Mouse (Mus musculus) activated CD4-positive, CD25-positive, alpha-beta regulatory T cell, adult 4 months (primary cell): ENCODE results near the gene Asb13. TPM values are rescaled to one million over a fixed set of nuclear protein-coding genes. Genes with fewer than 3 reads are reported as not detected.

Source experiments
- ATAC-seq: one replicate; pipeline ENCODE4 v1.8.0; 2017
- polyA plus RNA-seq, 2 experiments: library from polyadenylated mRNA; unstranded; fragments of 100-300 nt; shearing (Covaris generic); gene quantifications; one replicate each; pipeline ENCODE4 v1.2.1; 2017

Asb13 gene
- 10 to 100 TPM; 19.2 to 23.8 TPM for polyA plus RNA-seq

DNA sequence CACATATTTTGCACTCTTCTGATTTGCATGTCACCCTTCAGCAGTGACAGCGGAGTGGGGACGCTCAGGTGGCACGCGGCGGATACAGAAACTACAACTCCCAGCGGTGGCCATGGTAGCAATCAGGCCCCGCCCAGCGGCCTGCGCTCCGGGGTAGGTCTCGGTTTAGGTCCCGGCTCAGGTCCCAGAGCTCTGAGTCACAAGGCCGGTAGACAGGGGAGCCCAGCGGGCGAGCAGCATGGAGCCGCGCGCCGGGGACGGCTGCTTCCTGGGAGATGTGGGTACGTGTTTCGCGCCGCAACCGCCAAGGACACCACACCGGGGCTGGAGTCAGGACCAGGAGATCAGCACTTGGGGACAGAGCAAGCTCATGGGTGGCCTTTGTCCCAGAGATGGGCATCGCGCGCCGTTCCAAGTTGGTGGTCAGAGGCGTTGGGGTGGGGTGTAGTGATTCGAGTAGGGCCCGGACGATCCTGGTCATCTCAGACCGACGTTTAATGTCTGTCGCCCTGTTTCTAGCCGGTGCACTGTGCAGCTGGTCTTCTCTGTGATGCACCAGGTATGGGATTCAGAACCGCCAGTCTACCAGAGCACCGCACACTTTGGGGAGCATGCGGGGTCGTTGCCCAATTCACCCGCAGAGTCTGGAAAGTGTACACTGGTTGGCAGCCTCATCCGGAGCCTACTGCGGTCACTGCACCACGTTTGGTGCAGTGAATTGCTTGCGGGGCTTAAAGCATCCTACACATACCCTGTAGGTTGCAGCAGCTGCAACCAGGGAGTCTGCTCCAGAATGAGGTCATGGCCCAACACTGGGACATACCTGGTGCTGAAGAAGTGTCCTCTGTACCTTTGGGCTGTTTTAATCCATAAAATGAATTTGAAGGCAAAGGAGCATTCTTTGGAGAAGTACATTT lies at the start of gene Asb13:
Gene Asb13 (plus strand): TSS at position 138 of the 917 bp plus-strand sequence.
- peak; percentile 92 for ATAC-seq

DNA sequence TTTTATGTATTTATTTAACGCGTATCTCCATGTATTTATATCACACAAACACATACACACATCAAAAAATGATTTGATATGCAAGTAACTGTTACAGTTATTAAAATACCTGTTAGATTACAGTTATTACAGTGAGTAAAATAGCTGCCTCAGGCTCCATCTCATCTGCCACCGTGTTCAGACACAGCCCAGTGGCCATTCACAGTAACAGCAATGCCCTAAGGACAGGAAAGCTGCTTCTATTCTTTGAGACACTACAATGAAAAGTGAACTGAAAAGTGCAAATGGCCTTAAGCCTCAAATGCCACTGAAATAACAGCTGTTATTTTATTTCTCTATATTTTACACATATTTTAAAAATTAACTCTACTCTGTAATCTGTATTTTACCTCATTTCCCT lies 43.0 kb upstream of the Asb13 start:
- ATAC-seq: peak; percentile 43

DNA sequence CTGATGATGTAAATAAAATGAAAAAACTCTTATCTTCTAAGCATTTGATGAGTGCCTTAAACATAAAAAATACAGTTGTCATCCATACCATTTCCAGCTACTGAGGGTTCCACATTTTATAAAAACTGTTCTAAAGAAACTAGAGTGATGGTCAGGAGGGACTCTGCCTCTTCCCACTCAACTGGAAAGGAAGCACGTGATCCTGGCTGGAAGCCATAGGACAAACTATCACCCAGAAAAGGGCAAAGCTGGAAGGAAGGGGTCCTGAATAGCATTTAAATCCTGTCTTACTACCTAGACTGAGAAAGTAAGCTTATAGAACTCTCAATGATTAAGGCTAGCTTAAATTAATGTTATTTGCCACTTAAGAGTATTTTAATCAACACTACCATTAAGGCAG lies 39.5 kb upstream of the Asb13 start:
- ATAC-seq: no peak

DNA sequence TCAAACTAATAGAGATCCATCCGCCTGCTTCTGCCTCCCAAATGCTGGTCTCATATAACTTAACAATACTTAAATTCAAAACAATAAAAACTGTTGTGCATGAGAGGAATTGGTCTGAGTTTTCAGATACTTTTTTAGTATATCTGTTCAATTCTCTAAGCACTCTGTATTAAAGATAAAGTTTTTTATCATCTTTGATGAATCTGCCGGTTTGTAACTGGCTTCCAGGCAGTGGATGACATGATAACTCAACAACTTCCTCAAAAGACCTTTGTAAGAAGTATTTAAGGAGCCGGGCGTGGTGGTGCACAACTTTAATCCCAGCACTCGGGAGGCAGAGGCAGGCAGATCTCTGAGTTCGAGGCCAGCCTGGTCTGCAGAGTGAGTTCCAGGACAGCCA lies 37.6 kb upstream of the Asb13 start:
- no peak for ATAC-seq

DNA sequence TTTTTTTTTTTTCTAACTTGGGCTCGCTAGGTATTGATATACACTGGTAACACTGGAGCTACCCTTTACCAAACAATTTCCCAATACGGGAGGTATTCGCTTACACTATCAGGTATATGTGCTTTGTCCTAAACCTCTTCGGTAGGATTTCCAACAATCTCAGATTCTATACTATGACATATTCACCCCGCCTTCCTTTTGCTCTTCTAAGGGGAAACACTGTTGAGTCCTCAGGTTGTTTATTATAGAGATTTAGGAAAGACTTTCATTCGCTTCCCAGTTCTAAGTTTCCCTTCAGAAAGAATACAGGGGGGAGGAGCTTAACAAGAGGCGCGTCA lies 24.1 kb upstream of the Asb13 start:
- ATAC-seq: no peak

DNA sequence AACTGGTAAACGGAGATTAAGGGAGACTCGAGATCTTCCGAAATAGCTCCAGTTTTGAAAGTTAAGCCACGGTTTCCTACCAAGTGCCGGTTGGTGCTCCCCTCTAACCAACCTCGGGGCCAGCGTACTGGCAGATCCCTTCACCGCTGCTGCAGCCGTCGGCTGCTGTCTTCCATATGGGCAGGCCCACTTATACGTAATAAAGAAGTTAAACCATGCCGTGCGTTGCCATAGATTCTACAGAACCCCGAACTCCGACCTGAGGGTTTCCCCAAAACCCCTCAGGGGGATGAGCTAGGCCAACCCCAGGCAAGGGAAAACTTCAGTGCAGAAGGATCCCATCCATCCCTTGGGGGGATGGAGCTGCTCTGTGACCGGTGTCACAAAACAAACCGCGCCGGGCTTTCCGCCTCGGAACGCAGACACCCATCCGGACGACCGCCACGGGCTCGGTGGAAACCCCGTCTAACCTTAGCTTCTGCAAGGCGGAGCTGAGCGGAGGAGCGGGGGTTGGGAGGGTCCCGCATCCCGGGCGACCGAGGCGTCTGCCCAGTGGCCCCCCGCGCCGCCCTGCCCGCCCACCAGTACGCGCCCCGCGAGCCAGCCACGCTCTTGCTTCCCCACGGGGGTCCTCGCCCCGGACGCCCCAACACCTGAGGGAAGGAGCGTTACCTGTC lies 23.6 kb upstream of the Asb13 start:
- ATAC-seq: peak; percentile 15

DNA sequence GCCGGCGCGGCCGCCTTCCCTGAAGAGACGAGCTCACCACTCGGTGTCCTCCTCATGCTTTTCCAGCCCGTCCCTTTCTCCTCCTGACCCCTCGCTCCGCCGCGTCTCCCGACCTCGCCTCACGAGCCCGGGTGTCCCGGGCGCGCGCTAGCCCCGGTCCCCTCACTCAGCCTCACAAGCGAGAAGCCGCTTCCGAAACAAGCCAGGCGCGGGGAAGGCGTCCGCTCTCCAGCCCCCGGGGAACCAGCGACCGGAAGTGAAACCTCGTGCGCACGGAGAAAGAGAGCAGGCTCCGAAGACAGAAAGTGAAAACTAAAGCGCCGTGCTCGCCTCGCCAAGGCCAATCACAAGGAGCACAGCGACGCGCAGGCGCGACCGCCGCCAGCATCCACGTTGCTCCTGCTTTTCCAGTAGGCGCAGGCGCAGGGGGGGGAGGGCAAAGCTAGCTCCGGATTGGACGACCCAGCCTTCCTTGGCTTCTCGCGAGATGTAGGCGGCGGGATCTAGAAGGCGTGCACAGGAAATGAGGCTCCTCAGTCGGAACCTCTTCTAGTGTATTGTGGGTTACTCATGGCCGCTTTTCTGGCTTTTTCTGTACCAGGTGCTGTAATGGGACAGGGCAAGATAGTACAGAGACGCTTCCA lies 22.9 kb upstream of the Asb13 start, which contains the start of gene Fam208b:
Gene Fam208b (minus strand): TSS at position 314 of the 644 bp plus-strand sequence.
- peak; percentile 92 for ATAC-seq

DNA sequence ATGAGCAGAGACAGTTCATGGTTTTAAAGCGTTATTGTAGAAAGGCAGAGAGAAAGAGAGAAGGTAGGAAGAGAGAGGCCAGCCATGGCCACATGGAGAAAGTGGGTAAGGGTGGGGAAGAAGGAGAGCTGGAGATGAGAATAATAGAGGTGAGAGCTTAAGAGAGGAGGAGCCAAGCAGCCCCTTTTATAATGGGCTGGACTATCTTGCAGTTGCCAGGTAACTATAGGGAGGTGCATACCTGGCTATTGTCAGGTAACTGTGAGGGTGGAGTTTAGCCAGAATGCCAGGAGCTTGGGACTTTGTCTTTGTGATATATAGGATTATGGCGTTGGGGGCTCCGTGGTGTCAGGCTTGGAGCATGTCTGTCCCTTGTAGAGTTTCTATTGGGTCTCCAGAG lies 6.7 kb upstream of the Asb13 start:
- no peak for ATAC-seq

DNA sequence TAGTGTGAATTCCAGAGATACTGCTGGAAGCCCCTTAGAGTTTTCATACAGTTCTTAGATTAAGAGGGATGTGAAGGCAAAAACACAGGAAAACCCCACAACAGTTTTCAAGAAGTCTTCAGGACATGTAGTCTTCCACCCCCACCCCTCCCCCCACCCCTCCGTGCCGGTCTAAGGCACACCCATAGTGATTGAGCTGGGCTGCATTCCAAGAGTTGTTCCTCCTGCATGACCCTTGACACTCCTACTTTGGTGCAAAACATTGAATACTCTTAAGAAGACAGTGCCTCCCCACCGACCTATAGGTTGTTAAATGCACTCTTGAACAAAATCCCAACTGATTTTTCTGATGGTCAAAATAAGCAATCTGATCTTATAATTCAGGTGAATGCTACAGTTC lies 5.7 kb upstream of the Asb13 start:
- no peak for ATAC-seq

DNA sequence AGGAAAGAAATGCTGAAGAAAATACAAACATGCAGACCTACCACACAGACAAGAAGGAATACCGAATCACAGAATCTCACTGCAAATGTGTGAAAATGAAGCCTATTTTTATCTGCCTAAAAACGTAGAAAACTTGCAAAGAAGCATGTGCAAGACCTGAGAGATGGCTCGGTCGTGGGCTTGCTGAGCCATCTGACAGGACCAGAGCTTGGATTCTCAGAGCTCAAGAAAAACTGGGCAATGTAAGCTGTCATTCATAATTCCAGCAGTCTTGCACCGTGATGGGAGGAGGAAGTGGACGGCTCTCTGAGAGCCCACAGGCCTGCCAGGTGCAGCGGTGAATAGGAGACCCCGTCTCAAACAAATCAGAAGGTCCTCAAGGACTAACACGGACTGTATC lies 1.3 kb upstream of the Asb13 start:
- ATAC-seq: no peak

DNA sequence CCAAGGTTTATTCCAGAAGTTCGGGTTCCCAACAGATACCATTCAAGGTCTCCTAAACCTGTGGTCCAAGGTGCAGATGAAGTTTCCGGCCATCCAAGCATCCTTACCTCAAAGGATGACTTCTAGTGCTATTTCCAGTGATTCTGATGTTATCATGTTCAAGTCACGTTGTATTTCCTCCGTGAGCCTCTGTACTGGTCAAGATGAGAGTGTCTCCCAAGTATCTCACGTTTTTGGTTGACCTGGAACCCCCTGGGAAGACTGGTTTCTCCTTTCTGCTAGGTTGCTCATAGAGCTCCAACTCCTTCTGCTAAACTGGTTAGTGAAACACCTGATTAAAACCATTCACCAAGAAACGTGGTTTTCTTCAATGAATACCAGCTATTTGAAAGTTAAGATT lies 701 bp upstream of the Asb13 start:
- no peak for ATAC-seq

DNA sequence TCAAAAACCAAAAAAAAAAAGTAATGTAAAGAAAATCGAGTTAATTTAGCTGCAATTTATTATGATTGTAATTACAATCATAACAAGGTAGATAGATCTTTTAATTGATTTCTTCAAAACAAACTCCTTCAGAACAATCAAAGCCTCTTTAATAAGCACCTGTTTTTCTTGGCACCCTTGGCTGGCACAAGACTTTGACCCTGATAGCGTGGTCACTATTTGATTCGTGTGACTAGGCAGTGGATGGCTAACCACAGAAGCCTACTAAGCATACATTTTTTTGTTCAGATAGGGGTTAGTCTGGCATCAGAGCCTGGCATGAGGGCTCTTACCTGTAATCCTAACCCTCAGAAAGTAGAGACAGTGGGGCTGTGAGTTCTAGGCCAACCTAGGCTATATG lies 1.2 kb downstream of the Asb13 start:
- no peak for ATAC-seq

DNA sequence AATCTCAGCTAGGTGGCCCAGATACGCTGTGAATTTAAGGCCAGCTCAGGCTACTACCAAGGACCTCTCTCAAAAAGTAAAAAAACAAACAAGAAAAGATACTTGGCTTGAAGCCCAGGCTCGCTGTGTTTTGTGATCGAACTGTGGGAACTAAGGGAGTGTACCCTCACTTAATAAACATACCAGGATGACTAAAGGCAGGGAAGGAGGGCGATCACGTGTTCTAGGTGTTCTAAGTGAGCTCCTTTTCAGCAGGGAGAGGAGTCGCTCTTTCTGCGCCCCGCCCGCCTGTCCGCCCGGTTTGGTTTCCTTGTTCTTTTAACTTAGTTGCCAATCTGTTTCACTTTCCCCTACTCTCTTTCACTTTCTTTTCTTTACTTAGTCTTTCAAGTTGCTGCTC lies 3.0 kb downstream of the Asb13 start:
- ATAC-seq: peak; percentile 74

DNA sequence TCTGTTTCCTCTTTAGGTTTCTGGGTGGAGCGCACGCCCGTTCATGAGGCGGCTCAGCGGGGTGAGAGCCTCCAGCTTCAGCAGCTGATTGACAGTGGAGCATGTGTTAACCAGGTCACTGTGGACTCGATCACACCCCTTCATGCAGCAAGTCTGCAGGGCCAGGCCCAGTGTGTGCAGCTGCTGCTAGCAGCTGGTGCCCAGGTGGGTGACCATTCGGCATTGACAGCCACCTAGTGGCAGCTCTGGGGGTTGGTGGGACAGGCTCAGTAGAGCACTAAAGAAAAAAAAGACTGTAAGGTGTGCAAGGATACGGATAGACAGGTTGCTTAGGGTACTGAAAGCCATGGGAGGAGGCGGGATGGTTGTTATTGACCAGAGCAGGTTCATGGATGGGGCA lies 8.2 kb downstream of the Asb13 start:
- peak; percentile 63 for ATAC-seq

DNA sequence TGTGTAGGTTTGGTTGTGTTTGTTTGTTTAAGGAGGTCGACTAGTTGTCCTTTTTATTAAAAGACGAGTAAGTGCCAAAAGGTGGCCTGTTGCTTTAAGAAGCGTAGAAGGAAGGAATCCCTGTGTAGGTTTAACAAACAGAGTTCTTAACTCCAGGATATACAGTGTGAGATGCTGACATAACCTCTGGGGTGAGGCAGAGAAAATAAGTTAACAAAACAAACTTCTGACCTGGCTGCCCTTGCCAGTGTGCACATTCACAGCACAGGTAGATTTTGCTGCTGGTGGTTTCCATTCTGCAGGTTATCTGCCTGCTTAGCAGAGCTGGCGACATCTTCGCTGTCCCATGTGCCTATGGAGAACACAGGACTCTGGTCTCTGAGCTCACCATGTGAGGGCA lies 8.7 kb downstream of the Asb13 start:
- ATAC-seq: no peak

DNA sequence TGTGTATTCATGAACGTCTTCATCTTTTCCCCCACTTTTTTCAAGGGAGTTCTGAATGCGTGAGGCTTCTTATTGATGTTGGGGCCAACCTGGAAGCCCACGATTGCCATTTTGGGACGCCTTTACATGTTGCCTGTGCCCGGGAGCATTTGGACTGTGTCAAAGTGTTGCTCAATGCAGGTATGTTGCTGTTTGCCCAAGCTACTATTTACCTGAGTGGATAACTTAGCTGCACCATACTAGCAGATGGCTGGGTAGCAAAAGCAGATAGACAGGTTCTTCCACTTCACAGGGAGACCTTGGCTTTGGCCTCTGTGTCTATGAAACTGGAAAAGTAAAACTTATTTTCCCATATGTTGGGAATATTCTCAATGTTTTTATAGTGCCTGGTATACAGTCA lies 11.0 kb downstream of the Asb13 start:
- ATAC-seq: no peak

DNA sequence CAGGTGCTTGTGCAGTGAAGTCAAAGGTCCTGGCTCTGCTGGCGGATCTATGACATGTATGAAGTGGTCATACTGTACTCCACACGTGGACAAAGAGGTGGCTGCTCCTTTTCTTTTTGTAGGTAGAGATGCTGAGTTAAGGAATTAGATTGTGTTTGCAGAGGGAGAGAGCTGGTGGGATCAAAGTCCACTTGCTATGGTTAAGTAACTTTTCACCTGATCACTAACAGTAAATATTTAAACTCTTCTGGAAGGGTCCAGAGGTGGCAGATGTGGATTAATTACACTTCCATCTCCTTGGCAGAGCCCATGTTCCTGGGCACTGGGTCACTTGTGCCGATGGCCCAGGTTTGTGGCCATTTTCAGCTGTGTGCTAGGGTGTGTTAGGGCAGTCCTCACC lies 12.1 kb downstream of the Asb13 start:
- no peak for ATAC-seq

DNA sequence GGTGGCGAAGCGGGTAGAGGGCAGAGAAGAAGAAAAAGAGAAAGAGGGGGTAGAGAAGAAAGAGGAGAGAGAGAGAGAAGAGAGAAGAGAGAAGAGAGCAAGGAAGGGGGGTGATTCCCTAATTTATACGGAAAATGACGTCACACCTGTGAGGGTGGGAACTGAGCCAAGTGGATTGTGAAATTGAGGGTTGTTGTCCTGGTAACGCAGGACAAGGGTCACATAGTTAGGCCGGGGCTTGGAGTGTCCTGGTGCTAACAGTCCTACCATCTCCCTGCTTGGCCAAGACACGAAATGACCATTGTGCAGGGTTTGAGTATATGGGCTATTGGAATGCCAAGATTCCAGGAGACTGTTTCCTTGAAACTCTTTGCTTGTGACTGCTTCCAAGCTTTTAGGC lies 12.7 kb downstream of the Asb13 start:
- no peak for ATAC-seq

DNA sequence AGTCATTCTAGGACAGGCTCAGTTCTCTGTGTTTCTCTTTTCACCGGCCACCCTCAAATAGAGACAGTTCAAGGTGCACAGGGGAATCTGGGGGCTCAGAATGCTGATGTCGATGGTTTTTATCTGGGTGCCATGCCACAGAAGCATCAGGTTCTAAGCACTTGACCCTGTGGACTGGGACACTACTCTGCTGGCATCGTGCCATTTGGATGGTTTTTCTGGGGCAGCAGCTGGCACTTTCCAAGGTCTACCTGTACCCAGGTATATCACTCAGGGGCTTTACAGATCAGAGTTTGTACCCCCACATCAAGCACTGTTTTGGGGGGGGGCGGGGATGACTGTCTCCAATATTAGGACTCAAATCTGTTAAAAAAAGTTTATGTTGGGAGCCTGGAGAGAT lies 16.7 kb downstream of the Asb13 start:
- no peak for ATAC-seq

DNA sequence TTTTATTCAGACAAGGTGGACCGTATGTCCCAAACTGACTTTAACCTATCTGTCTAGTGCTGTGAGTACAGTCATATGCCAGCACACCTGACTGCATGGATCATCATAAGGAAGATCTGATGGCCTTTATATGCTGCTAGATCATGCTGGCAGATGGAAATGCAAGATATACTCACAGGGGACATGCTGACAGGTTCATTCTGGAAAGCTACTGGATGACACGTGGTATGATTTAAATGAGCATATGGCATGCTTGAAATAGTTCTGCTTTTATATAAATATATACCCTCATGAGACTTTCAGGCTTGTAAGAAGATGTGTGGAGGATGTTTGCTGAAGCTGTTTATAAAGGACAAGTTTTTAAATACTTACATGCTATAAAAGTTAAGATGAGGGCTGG lies 20.6 kb downstream of the Asb13 start:
- no peak for ATAC-seq

DNA sequence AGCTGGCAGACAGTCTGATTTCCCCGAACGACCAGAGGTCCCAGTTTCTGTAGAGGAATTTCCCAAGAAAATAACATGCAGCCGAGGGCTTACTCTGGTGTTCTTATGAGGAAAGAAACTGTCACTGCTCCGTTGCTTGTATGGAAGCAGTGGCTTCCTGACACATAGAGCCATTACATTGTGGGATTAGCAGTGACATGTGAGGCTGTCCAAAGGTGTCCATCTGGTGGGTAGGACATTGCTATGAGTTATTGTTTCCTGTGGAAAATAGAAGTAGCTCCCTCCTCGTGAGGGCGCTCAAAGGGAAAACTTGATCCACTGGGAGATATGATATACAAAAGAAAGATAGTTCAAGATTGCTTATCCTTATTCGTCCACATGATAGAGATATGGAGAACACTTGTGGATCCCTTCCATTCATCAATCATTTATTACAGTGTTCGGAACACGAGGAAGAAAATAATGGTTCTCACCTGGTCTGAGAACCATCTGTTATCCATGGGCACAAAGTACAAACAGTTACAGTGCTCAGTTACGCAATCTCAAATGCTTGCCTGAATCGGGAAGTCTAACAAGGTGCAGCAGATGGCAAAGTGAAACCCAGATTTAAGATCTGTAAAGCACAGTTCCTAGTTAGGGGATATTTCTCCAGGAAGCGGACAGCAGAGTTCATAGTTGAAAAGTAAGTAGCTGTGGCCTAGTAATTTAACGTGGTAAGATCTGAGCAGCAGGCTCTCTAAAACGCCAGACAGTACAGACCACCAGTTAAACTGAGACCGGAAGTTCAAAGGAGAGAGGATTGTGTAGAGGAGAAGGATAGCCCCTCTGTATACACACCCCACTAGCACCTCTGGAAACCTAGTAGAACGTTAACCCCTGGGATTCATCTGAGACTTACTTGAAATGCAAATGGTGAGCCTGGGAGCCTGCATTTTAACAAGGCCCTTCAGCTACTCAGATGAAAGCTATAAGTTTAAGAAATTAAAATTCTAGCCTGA lies 25.6 kb downstream of the Asb13 start:
- ATAC-seq: no peak

DNA sequence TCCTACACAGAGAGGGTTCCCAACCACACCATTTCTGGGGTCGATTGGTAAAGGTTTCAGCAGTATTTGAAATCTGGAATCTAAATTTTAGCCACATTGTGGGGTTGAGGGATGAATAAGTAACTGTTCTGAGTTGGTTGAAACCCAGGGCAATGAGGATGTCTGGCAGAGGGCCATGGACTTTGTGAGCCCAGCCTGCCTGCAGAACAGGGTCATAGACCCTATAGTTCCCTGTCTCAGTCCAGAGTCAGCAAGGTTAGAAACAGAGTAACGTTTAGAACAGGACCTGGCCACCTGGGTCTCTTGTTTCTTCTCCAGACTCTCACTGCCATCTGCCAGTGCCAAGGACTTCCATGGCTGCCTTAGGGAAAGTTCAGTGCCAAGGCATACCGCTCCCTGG lies 30.4 kb downstream of the Asb13 start:
- no peak for ATAC-seq
